Mouse (Mus musculus) stomach, postnatal 0 days (tissue): ENCODE measurements around the gene Gse1.

Source experiments
- CTCF ChIP-seq: IDR thresholded peaks from 2 replicates; pipeline ENCODE4 v1.5.1; 2016; ENCODE audit warnings: antibody characterized with exemption, low read depth, mild to moderate bottlenecking, moderate library complexity
- EP300 ChIP-seq: optimal IDR thresholded peaks from 2 replicates; pipeline ENCODE3; 2016; ENCODE audit warnings: antibody characterized with exemption

- TF ChIP-seq EP300 (no peak), CTCF (no peak)
These were observed 12.7 kb upstream of the Gse1 start for GRCm38 (mm10) chr8:120215416-120216141.
